Mouse (Mus musculus) stomach, postnatal 0 days (tissue): ENCODE results near the gene Cand2. TPM values are rescaled to one million over a fixed set of nuclear protein-coding genes. Genes with fewer than 3 reads are reported as not detected.

Experiments used
- ATAC-seq: fragments of 200-750 bp; cut with Nextera tagmentation; 2 replicates; pipeline ENCODE4 v1.8.0; 2017; ENCODE audit not compliant: low FRiP score, low TSS enrichment
- DNase-seq: peaks from one replicate; pipeline ENCODE4 v3.0.0-alpha.2; 2016; ENCODE audit warnings: low spot score
- H3K27ac ChIP-seq: fragments of 300-500 bp; sonication (generic); replicated peaks from 2 replicates; pipeline ENCODE4 v1.5.1; 2014; ENCODE audit warnings: mild to moderate bottlenecking, control low read depth
- H3K27me3 ChIP-seq: fragments of 300-500 bp; sonication (generic); 2 replicates; pipeline ENCODE4 v1.6.1; 2014; ENCODE audit warnings: low read length; ENCODE audit not compliant: control insufficient read depth, insufficient read depth
- H3K36me3 ChIP-seq: fragments of 300-500 bp; sonication (generic); 2 replicates; pipeline ENCODE4 v1.6.1; 2014; ENCODE audit warnings: low read length, mixed read lengths; ENCODE audit not compliant: control insufficient read depth, insufficient read depth
- H3K4me1 ChIP-seq: fragments of 300-500 bp; sonication (generic); replicated peaks from 2 replicates; pipeline ENCODE4 v1.6.1; 2014; ENCODE audit warnings: antibody characterized with exemption; ENCODE audit not compliant: control insufficient read depth, insufficient read depth
- H3K4me2 ChIP-seq: fragments of 300-500 bp; sonication (generic); replicated peaks from 2 replicates; pipeline ENCODE4 v1.6.1; 2014; ENCODE audit warnings: low read depth, mild to moderate bottlenecking, control low read depth, moderate library complexity
- H3K4me3 ChIP-seq: fragments of 300-500 bp; sonication (generic); 2 replicates; pipeline ENCODE4 v1.5.1; 2014; ENCODE audit warnings: low read depth, low read length, control low read depth
- H3K9ac ChIP-seq: fragments of 300-500 bp; sonication (generic); 2 replicates; pipeline ENCODE4 v1.6.1; 2014; ENCODE audit warnings: mild to moderate bottlenecking, low read length, control low read depth, mixed read lengths
- H3K9me3 ChIP-seq: fragments of 300-500 bp; sonication (generic); 2 replicates; pipeline ENCODE4 v1.6.1; 2016; ENCODE audit warnings: low read length; ENCODE audit not compliant: control insufficient read depth
- CTCF ChIP-seq: IDR thresholded peaks from 2 replicates; pipeline ENCODE4 v1.5.1; 2016; ENCODE audit warnings: antibody characterized with exemption, low read depth, mild to moderate bottlenecking, moderate library complexity
- EP300 ChIP-seq: optimal IDR thresholded peaks from 2 replicates; pipeline ENCODE3; 2016; ENCODE audit warnings: antibody characterized with exemption
- WGBS: fragments of 180-500 bp; shearing (Covaris S2); extraction: QIAGEN DNeasy Blood & Tissue Kit; methylation state at CpG from one replicate; pipeline ENCODE4 v1.1.7; 2014; 5-methylcytosine and 5-hydroxymethylcytosine counted together
- polyA plus RNA-seq: library from polyadenylated mRNA; unstranded; fragments of >200 nt; fragmentation: Nextera tagmentation; extraction: Ambion mirVana; gene quantifications from 2 replicates; pipeline ENCODE4 v1.2.1, GENCODE M21; 2015

Gene Cand2
- polyA plus RNA-seq: 3.2 and 3.5 TPM in 2 replicates

GRCm38 (mm10) chr6:115774501-115774921 is at the start of gene Cand2:
TSS of gene Cand2 (plus strand) at chr6:115774538.
- H3K9me3 ChIP-seq: no peaks in the 10 kb centered on the region
- H3K4me2 ChIP-seq: peak within 1 kb of the TSS; percentile 74
- peaks cover 6% of the 10 kb centered on the region for H3K4me1 ChIP-seq
- H3K27me3 ChIP-seq: no peaks in the 10 kb centered on the region
- H3K36me3 ChIP-seq: no peaks in the 10 kb centered on the region
- ATAC-seq: peak; percentile 73
- no peak within 1 kb of the TSS; the same call in 1 of the 2 replicates for H3K27ac ChIP-seq
- DNase-seq: peak; percentile 66
- peak within 1 kb of the TSS; percentile 68 for H3K4me3 ChIP-seq
- 3% methylated on average over 18 of the region's 28 CpGs for WGBS
- TF ChIP-seq CTCF (no peak), EP300 (no peak)
- peak within 1 kb of the TSS; percentile 70 for H3K9ac ChIP-seq

- Histone ChIP-seq H3K9me3 (no peaks in the 10 kb centered on the region), H3K36me3 (no peaks in the 10 kb centered on the region), H3K4me2 (no peak overlapping the region), H3K9ac (no peak overlapping the region), H3K4me3 (no peak overlapping the region), H3K27me3 (no peaks in the 10 kb centered on the region), H3K4me1 (no peaks in the 10 kb centered on the region), H3K27ac (no peak overlapping the region)
- 86% methylated on average over 1 of the region's 1 CpGs for WGBS
- DNase-seq (peak; percentile 33), ATAC-seq (no peak)
- TF ChIP-seq EP300 (no peak), CTCF (peak; percentile 76)
These were observed 47.2 kb upstream of the Cand2 start for GRCm38 (mm10) chr6:115727108-115727507.

- no peak overlapping the region for H3K4me2 ChIP-seq
- ATAC-seq: no peak
- DNase-seq: no peak
- no peak overlapping the region for H3K4me3 ChIP-seq
- 74% methylated on average over 2 of the region's 2 CpGs for WGBS
- H3K9ac ChIP-seq: no peak overlapping the region
- no peaks in the 10 kb centered on the region for H3K4me1 ChIP-seq
- TF ChIP-seq CTCF (no peak), EP300 (no peak)
- no peaks in the 10 kb centered on the region for H3K36me3 ChIP-seq
- H3K27ac ChIP-seq: no peak overlapping the region
- no peaks in the 10 kb centered on the region for H3K9me3 ChIP-seq
- H3K27me3 ChIP-seq: no peaks in the 10 kb centered on the region
These were observed 46.8 kb upstream of the Cand2 start for GRCm38 (mm10) chr6:115727570-115727969.

- H3K4me3 ChIP-seq: no peak overlapping the region
- WGBS: 46% methylated on average over 20 of the region's 20 CpGs
These were observed 43.6 kb upstream of the Cand2 start for GRCm38 (mm10) chr6:115730560-115731342.

GRCm38 (mm10) chr6:115732341-115732928 is 41.9 kb upstream of the Cand2 start:
- no peak for ATAC-seq
- WGBS: 72% methylated on average over 22 of the region's 22 CpGs
- H3K4me2 ChIP-seq: no peak overlapping the region
- H3K36me3 ChIP-seq: no peaks in the 10 kb centered on the region
- H3K4me1 ChIP-seq: no peaks in the 10 kb centered on the region
- H3K9ac ChIP-seq: no peak overlapping the region
- no peak for DNase-seq
- TF ChIP-seq CTCF (peak; percentile 22; the same call in 1 of the 2 replicates), EP300 (no peak)
- no peaks in the 10 kb centered on the region for H3K27me3 ChIP-seq
- no peak overlapping the region for H3K4me3 ChIP-seq
- H3K9me3 ChIP-seq: no peaks in the 10 kb centered on the region
- no peak overlapping the region for H3K27ac ChIP-seq

More at GRCm38 (mm10) chr6:115730560-115731342, 43.6 kb upstream of the Cand2 start:
- Histone ChIP-seq H3K36me3 (no peaks in the 10 kb centered on the region), H3K27ac (no peak overlapping the region), H3K9me3 (no peaks in the 10 kb centered on the region), H3K9ac (no peak overlapping the region), H3K4me1 (no peaks in the 10 kb centered on the region), H3K4me2 (peak overlapping the region; percentile 20), H3K27me3 (no peaks in the 10 kb centered on the region)
- DNase-seq (no peak), ATAC-seq (no peak)
- TF ChIP-seq CTCF (no peak), EP300 (no peak)

- H3K36me3 ChIP-seq: no peaks in the 10 kb centered on the region
- no peaks in the 10 kb centered on the region for H3K4me1 ChIP-seq
- H3K4me3 ChIP-seq: no peak overlapping the region
- ATAC-seq: peak; percentile 58
- H3K9me3 ChIP-seq: no peaks in the 10 kb centered on the region
- peak; percentile 70 for DNase-seq
- TF ChIP-seq EP300 (no peak), CTCF (peak; percentile 67)
- no peak overlapping the region for H3K9ac ChIP-seq
- H3K4me2 ChIP-seq: no peak overlapping the region
- no peak overlapping the region for H3K27ac ChIP-seq
- 65% methylated on average over 4 of the region's 4 CpGs for WGBS
- no peaks in the 10 kb centered on the region for H3K27me3 ChIP-seq
These were observed 39.4 kb upstream of the Cand2 start for GRCm38 (mm10) chr6:115734909-115735308.
